Mouse (Mus musculus): ENCODE results near the gene Lrrc61. TPM values are rescaled to one million over a fixed set of nuclear protein-coding genes. Genes with fewer than 3 reads are reported as not detected.

Gene Lrrc61
- polyA plus RNA-seq, 1 experiment from 2014 or later = 20.1 TPM

GRCm38 (mm10) chr6:48591221-48591845, 36.7 kb downstream of the Lrrc61 start:
- Histone ChIP-seq H3K9ac (replicated peaks; ENCODE audit: low read length) (no peak overlapping the region), H3K4me3 (replicated peaks; ENCODE audit: low read depth, low read length) (no peak overlapping the region), H3K4me2 (ENCODE audit: low read length) (no peak overlapping the region), H3K36me3 (ENCODE audit: control insufficient read depth, insufficient read depth, low read length) (peaks cover 7% of the 10 kb centered on the region), H3K4me1 (ENCODE audit: control insufficient read depth, insufficient read depth, low read length) (peaks cover 16% of the 10 kb centered on the region), H3K27ac (replicated peaks; ENCODE audit: low read depth, low read length) (no peak overlapping the region), H3K27me3 (ENCODE audit: control insufficient read depth, insufficient read depth, low read length) (no peaks in the 10 kb centered on the region), H3K9me3 (ENCODE audit: control insufficient read depth, low read length) (peaks cover under 1% of the 10 kb centered on the region; the same call in 1 of the 2 replicates)
- WGBS = 94% methylated on average over 3 of the region's 3 CpGs
- ATAC-seq (ENCODE audit: low FRiP score, low TSS enrichment) = no peak
- no peak for DNase-seq

DNA sequence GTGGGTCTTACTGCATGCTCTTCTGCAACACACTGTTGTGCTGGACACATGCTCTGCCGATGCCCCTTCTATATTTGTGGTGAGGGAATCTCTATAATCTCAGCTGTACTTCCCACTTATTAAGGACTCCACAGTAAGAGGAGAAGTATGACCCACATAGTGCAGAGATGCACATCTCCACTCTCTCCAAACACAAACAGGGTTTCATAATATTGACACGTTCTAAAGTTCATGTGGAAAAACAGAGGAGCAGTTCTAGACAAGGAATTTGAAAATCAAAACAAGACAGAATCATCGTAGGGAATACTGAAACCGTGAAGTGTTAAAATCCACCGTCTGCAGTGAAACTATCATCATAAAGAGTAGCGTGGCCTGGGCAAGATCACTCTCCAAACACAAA, 37.3 kb downstream of the Lrrc61 start:
- Histone ChIP-seq H3K36me3 (ENCODE audit: control insufficient read depth, insufficient read depth, low read length) (peaks cover 12% of the 10 kb centered on the region), H3K9ac (replicated peaks; ENCODE audit: low read length) (no peak overlapping the region), H3K4me1 (ENCODE audit: control insufficient read depth, insufficient read depth, low read length) (peaks cover 16% of the 10 kb centered on the region), H3K27ac (replicated peaks; ENCODE audit: low read depth, low read length) (no peak overlapping the region), H3K4me2 (ENCODE audit: low read length) (no peak overlapping the region), H3K27me3 (ENCODE audit: control insufficient read depth, insufficient read depth, low read length) (no peaks in the 10 kb centered on the region), H3K4me3 (replicated peaks; ENCODE audit: low read depth, low read length) (no peak overlapping the region), H3K9me3 (ENCODE audit: control insufficient read depth, low read length) (peaks cover 6% of the 10 kb centered on the region)
- 93% methylated on average over 6 of the region's 6 CpGs for WGBS
- no peak for DNase-seq
- ATAC-seq (ENCODE audit: low FRiP score, low TSS enrichment) = no peak

DNA sequence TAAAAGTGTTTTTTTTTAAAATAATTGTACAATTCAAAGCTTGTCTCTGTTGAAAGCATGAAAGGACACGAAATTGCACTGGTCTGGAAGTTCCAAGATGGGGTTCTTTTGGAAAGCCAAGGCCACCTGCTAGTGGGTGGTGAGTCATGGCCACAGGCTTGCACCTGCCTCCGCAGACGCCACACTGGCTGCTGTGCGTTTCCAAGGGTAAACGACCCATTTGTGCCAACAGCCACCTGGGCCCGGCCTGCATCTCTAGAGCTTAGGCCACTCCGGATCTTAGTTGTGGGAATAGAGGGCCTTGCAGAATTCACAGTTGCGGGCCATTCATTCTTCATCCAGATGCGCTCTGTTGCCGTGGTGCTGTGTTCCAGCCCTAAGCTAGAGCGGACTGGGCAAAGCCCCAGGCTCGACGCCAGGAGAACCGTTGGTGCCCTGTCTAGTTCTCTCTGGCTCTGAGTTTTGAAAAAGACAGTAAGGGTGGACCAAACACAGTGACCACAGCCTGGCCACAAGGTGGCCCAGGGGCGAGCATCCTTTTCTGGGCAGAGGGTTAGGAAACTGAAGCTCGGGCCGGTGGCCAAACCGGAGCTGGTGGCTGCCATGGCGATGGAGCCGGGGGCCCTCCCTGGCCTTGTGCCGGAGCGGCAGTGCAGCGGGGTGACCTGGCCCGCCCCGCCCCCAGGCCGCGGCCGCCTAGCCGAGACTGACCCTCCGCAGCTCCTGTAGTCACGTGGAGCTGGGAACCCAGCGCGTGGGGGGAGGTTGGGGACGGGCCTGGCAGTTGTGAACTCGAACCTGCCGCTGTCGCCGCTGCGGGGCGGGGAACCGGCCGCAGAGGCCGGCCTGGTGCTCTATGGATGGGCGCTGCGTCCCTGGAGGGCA, 38.8 kb downstream of the Lrrc61 start, which contains the start of the genes Repin1 and Gm44965:
Gene Repin1 (plus strand): TSS at position 726 of the 885 bp plus-strand sequence.
Gene Gm44965 (plus strand): TSS at position 784 of the 885 bp plus-strand sequence.
- Histone ChIP-seq H3K27me3 (ENCODE audit: control insufficient read depth, insufficient read depth, low read length) (no peaks in the 10 kb centered on the region), H3K4me1 (ENCODE audit: control insufficient read depth, insufficient read depth, low read length) (peaks cover 16% of the 10 kb centered on the region), H3K4me3 (replicated peaks; ENCODE audit: low read depth, low read length) (peak within 1 kb of the TSS; percentile 71), H3K36me3 (ENCODE audit: control insufficient read depth, insufficient read depth, low read length) (peaks cover 28% of the 10 kb centered on the region), H3K27ac (replicated peaks; ENCODE audit: low read depth, low read length) (peak within 1 kb of the TSS; percentile 94), H3K4me2 (ENCODE audit: low read length) (peak within 1 kb of the TSS; percentile 72), H3K9me3 (ENCODE audit: control insufficient read depth, low read length) (peaks cover 18% of the 10 kb centered on the region), H3K9ac (replicated peaks; ENCODE audit: low read length) (peak within 1 kb of the TSS; percentile 85)
- ATAC-seq (ENCODE audit: low FRiP score, low TSS enrichment) (peak; percentile 95), DNase-seq (peak; percentile 95)
- WGBS = 3% methylated on average over 45 of the region's 45 CpGs

DNA sequence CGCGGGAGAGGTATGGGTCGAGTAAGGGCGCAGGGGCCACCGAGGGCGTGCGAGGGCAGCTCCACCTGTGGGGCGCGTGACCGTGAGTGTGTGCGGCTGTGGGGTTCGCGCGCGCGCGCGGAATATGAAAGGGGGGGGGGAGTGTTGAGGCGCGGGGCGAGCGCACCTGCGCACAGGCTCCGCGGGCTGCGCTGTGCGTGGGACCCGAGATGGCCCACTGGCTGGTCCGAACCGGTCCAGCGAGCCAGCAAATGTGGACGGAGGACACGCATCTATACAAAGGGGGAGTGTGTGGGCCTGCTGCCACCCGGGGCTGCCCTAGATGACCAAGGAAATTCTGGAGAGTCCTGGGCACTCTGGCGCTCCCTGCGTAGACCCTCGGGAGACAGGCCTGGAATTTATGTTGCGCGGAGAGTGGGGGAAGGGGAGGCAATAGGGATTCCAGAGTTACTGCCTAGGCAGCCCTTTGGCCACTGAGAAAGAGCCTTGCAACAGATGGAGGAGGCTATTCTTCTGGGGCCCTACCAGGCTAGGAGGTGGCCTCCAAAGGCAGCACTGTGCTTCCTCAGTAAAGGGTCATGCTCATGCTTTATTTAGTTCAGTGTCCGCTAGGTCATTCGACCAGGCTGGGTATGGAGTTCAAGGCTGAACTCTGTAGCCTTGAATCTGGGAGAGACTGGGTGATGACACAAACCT, 39.6 kb downstream of the Lrrc61 start:
- peaks cover 18% of the 10 kb centered on the region for H3K9me3 ChIP-seq (ENCODE audit: control insufficient read depth, low read length)
- H3K4me3 ChIP-seq (replicated peaks; ENCODE audit: low read depth, low read length) = peak overlapping the region; percentile 71
- H3K4me1 ChIP-seq (ENCODE audit: control insufficient read depth, insufficient read depth, low read length) = peaks cover 16% of the 10 kb centered on the region
- peak overlapping the region; percentile 72 for H3K4me2 ChIP-seq (ENCODE audit: low read length)
- DNase-seq (peak; percentile 88), ATAC-seq (ENCODE audit: low FRiP score, low TSS enrichment) (peak; percentile 81)
- H3K36me3 ChIP-seq (ENCODE audit: control insufficient read depth, insufficient read depth, low read length) = peaks cover 36% of the 10 kb centered on the region
- H3K9ac ChIP-seq (replicated peaks; ENCODE audit: low read length) = peak overlapping the region; percentile 85
- under 1% methylated on average over 41 of the region's 41 CpGs for WGBS
- peak overlapping the region; percentile 94 for H3K27ac ChIP-seq (replicated peaks; ENCODE audit: low read depth, low read length)
- no peaks in the 10 kb centered on the region for H3K27me3 ChIP-seq (ENCODE audit: control insufficient read depth, insufficient read depth, low read length)

DNA sequence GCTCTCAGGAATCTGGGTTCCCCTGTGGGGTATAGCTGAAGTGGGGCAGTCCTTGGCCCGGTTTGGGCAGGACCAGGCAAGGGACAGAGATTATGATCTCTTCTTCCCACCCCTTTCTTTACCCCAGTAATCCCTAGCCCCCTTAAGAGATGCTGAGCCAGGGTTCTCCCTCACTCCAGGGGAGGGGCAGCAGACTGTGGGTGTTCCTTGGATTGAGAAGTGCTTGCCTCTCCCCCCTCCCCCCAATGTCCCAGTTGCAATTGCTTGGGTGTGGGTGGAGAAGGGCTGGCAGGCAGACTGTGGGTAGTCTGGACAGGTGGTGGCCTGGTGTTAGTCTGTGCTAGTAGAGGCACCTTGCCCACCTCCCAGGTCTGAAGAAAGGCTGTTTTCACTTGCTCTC, 40.7 kb downstream of the Lrrc61 start:
- 32% methylated on average over 1 of the region's 1 CpGs for WGBS
- Histone ChIP-seq H3K27ac (replicated peaks; ENCODE audit: low read depth, low read length) (no peak overlapping the region), H3K4me3 (replicated peaks; ENCODE audit: low read depth, low read length) (no peak overlapping the region), H3K9ac (replicated peaks; ENCODE audit: low read length) (no peak overlapping the region), H3K36me3 (ENCODE audit: control insufficient read depth, insufficient read depth, low read length) (peaks cover 46% of the 10 kb centered on the region), H3K27me3 (ENCODE audit: control insufficient read depth, insufficient read depth, low read length) (no peaks in the 10 kb centered on the region), H3K4me1 (ENCODE audit: control insufficient read depth, insufficient read depth, low read length) (peaks cover 16% of the 10 kb centered on the region), H3K9me3 (ENCODE audit: control insufficient read depth, low read length) (peaks cover 18% of the 10 kb centered on the region), H3K4me2 (ENCODE audit: low read length) (peak overlapping the region; percentile 72)
- no peak for DNase-seq
- no peak for ATAC-seq (ENCODE audit: low FRiP score, low TSS enrichment)

DNA sequence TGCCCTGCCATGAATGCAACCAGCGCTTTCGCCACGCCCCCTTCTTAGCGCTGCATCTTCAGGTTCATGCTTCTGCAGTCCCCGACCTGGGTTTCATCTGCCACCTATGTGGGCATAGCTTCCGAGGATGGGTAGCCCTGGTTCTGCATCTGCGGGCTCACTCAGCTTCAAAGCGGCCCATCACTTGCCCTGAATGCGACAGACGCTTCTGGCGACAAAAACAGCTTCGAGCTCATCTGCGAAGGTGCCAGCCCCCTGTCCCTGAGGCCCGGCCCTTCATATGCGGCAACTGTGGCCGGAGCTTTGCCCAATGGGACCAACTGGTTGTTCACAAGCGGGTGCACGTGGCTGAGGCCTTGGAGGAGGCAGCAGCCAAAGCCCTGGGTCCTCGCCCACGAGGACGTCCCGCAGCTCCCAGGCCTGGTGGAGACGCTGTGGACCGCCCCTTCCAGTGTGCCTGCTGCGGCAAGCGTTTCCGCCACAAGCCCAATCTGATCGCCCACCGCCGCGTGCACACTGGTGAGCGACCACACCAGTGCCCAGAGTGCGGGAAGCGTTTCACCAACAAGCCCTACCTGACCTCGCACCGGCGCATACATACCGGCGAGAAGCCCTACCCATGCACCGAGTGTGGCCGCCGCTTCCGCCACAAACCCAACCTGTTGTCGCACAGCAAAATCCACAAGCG, 42.1 kb downstream of the Lrrc61 start:
- Histone ChIP-seq H3K9ac (replicated peaks; ENCODE audit: low read length) (no peak overlapping the region), H3K4me1 (ENCODE audit: control insufficient read depth, insufficient read depth, low read length) (peaks cover 21% of the 10 kb centered on the region), H3K27ac (replicated peaks; ENCODE audit: low read depth, low read length) (no peak overlapping the region), H3K4me2 (ENCODE audit: low read length) (no peak overlapping the region), H3K27me3 (ENCODE audit: control insufficient read depth, insufficient read depth, low read length) (no peaks in the 10 kb centered on the region), H3K9me3 (ENCODE audit: control insufficient read depth, low read length) (peaks cover 18% of the 10 kb centered on the region), H3K4me3 (replicated peaks; ENCODE audit: low read depth, low read length) (no peak overlapping the region), H3K36me3 (ENCODE audit: control insufficient read depth, insufficient read depth, low read length) (peaks cover 47% of the 10 kb centered on the region)
- whole genome bisulfite sequencing = 97% methylated on average over 45 of the region's 45 CpGs
- no peak for ATAC-seq (ENCODE audit: low FRiP score, low TSS enrichment)
- DNase-seq = no peak

DNA sequence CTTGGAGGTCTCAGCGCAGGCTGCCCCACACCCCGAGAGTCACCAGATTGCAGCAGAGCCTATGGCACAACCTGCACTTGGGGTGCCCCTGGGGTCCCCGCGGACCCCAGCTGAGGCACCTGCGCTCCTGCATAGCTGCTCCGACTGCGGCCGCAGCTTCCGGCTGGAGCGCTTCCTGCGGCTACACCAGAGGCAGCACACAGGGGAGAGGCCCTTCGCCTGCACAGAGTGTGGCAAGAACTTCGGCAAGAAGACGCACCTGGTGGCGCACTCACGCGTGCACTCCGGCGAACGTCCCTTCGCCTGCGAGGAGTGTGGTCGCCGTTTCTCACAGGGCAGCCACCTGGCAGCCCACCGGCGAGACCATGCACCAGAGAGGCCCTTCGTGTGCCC, 42.6 kb downstream of the Lrrc61 start:
- H3K4me1 ChIP-seq (ENCODE audit: control insufficient read depth, insufficient read depth, low read length) = peaks cover 21% of the 10 kb centered on the region
- H3K36me3 ChIP-seq (ENCODE audit: control insufficient read depth, insufficient read depth, low read length) = peaks cover 47% of the 10 kb centered on the region
- H3K27me3 ChIP-seq (ENCODE audit: control insufficient read depth, insufficient read depth, low read length) = no peaks in the 10 kb centered on the region
- H3K4me2 ChIP-seq (ENCODE audit: low read length) = no peak overlapping the region
- no peak overlapping the region for H3K9ac ChIP-seq (replicated peaks; ENCODE audit: low read length)
- DNase-seq (no peak), ATAC-seq (ENCODE audit: low FRiP score, low TSS enrichment) (no peak)
- H3K4me3 ChIP-seq (replicated peaks; ENCODE audit: low read depth, low read length) = no peak overlapping the region
- peaks cover 18% of the 10 kb centered on the region for H3K9me3 ChIP-seq (ENCODE audit: control insufficient read depth, low read length)
- 96% methylated on average over 27 of the region's 27 CpGs for WGBS
- no peak overlapping the region for H3K27ac ChIP-seq (replicated peaks; ENCODE audit: low read depth, low read length)

DNA sequence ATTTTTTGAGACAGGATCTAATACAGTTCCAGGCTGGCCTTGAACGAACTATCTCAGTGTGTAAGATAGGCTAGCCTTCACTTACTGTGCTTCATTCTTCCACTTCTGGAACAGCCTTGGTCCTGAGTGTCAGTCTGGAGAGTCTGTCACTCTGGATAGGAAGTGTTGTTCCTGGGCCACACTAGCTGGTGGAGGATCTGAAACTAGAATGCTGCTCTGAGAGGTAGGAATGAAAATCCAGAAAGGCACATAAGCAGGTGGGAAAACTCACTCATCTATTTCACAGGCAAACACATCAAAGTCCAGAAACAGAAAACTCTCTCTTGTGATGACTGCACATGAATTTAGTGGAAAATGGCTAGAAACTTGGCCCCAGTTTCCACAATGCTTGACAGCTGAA, 46.0 kb downstream of the Lrrc61 start:
- WGBS = 97% methylated on average over 1 of the region's 1 CpGs
- ATAC-seq (ENCODE audit: low FRiP score, low TSS enrichment) (no peak), DNase-seq (no peak)
- Histone ChIP-seq H3K4me1 (ENCODE audit: control insufficient read depth, insufficient read depth, low read length) (peaks cover 15% of the 10 kb centered on the region), H3K9me3 (ENCODE audit: control insufficient read depth, low read length) (peaks cover 18% of the 10 kb centered on the region), H3K36me3 (ENCODE audit: control insufficient read depth, insufficient read depth, low read length) (peaks cover 47% of the 10 kb centered on the region), H3K9ac (replicated peaks; ENCODE audit: low read length) (no peak overlapping the region; the same call in 1 of the 2 replicates), H3K27ac (replicated peaks; ENCODE audit: low read depth, low read length) (peak overlapping the region; percentile 92), H3K27me3 (ENCODE audit: control insufficient read depth, insufficient read depth, low read length) (no peaks in the 10 kb centered on the region), H3K4me3 (replicated peaks; ENCODE audit: low read depth, low read length) (no peak overlapping the region), H3K4me2 (ENCODE audit: low read length) (no peak overlapping the region)

All from midbrain, embryonic 14.5 days (tissue).